Mouse (Mus musculus): ENCODE measurements around the gene Krtap5-5.
"Not testable (repeated sequence)": the region's sequence is repeated elsewhere in the genome, so short reads cannot be mapped to it uniquely, and the experiment has no call there.

Gene Krtap5-5

DNA sequence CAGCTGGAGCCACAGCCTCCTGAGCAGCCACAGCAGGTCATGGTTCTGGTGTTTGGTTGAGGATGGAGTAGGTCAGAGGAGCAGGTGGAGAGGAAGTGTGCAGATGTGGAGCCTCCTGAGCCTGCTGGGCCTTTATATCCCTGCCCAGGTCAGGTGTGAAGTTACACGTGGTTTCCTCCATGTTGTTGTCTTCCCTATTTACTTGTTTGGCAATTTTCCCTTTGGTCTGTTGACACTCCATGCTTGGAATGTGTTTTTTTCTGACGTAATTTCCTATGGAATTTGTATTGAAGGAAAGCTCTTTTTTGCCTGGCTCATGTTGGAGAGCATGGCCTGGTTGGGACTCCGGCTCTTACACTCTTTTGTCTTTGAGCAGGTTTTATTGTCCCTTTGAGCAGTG, at the start of gene Krtap5-5:
Gene Krtap5-5, minus strand, starts transcription at position 101 of the 400 bp plus-strand sequence.
- DNase-seq = not testable (repeated sequence)

DNA sequence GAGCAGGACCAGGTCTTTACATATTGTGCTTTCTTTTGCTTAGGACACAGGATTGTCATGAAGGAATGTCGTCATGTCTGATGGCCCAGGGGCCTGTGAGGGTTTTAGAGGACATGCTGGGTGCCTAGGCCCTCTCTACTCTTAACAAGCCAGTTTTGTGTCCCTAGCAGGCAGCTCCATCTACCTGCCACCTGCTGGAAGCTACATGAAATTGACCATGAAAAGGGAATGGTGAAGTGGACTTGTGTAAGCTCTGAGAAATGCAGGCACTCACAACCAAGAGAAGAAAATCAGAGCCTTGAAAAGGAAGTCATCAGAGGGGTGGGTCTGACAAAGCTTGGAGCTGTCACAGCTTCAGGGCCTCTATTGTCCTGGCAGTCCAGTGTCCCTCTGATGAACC, 49.5 kb upstream of the Krtap5-5 start:
- not testable (repeated sequence) for DNase-seq

DNA sequence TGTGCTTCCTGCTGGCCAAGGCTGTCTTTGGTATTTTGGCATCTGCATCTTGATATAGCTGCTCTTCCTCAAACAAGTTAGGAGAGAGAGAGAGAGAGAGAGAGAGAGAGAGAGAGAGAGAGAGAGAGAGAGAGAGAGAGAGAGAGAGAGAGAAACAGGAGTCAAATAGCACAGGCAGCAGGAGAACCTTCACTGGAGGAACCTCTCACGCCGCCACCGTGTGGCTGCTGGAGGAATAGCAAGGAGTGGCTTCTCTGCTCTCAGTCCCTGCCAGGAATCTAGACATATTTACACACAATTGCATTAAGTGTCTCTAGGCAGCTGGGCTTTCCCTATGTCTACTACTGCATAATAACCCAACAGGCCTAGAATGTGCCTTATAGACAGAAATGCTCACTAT, 48.4 kb upstream of the Krtap5-5 start:
- peak; percentile 84 for DNase-seq

DNA sequence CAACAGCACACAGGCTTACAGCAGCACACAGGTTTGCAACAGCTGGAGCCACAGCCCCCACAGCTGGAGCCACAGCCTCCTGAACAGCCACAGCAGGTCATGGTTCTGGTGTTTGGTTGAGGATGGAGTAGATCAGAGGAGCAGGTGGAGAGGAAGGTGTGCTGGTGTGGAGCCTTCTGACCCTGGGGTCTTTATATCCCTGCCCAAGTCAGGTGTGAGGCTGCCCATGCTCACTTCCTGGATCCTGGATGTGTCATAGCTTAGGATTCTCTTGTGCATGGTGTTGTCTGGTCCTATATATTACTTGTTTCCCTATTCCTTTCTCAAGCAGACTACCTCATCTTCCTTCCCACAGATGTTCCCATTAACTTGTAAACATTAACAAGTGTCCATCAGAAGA, 44.5 kb upstream of the Krtap5-5 start, which contains the start of gene Gm4559:
Gene Gm4559, minus strand, starts transcription at position 101 of the 400 bp plus-strand sequence.
- DNase-seq = not testable (repeated sequence)

DNA sequence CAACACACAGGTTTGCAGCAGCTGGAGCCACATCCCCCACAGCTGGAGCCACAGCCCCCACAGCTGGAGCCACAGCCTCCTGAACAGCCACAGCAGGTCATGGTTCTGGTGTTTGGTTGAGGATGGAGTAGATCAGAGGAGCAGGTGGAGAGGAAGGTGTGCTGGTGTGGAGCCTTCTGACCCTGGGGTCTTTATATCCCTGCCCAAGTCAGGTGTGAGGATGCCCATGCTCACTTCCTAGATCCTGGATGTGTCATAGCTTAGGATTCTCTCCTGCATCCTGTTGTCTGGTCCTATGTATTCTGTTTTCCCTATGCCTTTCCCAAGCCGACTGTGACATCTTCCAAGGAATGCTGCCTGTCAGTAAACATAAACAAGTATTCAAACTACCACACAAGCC, 28.5 kb upstream of the Krtap5-5 start, which contains the start of gene Gm2431:
Gene Gm2431, minus strand, starts transcription at position 101 of the 400 bp plus-strand sequence.
- not testable (repeated sequence) for DNase-seq

DNA sequence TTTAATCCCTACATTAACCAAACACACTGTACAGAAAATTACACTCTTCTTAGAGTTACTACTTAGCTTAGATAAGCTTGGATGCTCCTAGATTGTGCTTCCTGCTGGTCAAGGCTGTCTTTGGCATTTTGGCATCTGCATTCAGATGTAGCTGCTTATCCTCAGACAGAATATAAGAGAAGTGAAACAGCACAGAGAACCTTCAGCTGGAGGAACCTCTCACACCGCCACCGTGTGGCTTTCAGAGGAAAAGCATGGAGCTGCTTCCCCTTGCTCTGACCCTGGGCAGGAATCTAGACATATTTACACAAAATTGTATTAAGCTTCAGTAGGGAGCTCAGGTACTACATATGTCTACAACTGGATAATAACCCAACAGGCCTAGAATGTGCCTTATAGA, 25.7 kb upstream of the Krtap5-5 start:
- peak; percentile 49 for DNase-seq

DNA sequence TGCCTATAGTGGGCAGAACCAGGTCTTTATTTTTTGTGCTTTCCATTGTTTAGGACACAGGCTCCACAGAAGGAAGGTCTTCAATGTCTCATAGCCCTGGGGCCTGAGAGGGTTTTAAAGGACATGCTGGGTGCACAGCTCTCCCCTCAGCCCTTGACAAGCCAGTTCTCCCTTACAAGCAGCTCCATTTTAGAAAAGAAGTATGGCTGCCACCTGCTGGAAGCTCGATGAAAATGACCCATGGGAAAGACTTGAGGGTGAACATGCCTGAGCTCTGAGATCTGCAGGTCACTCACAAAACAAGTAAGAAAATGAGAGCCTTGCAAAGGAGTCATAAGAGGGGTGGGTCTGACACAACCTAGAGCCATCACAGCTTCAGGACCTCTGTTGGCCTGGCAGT, 20.1 kb upstream of the Krtap5-5 start:
- peak; percentile 42 for DNase-seq

DNA sequence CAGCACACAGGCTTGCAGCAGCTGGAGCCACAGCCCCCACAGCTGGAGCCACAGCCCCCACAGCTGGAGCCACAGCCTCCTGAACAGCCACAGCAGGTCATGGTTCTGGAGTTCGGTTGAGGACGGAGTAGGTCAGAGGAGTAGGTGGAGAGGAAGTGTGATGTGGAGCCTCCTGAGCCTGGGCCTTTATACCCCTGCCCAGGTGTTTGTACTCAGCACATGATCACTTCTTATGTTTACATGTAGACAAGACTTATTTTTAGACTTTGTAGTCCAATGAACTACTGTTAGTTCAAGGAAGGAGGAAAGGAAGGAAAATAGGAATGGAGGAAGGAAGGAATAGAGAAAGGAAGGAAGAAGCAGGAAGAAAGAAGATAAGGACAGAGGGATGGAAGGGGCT, 11.2 kb upstream of the Krtap5-5 start, which contains the start of gene Gm40460:
Gene Gm40460, minus strand, starts transcription at position 101 of the 400 bp plus-strand sequence.
- DNase-seq = no peak

DNA sequence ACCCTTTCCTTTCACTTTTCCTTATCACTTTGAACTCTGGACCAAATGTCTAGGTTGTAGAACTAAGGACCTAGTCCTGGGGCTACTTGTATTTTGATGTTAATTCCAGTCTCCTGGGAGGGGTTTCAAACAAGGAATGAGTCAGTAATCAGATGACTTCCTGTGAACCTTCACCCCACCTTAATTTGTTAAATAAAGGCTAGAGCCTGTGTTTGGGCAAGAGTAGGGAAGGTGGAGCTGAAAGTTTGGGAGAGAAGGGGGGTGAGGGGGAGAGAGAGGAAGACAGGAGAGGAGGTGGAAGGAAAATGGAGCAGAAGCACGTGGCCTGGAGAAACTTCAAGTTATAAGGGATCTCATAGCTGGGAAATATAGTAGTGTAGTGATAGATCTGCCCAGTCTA, 1.8 kb upstream of the Krtap5-5 start:
- no peak for DNase-seq

DNA sequence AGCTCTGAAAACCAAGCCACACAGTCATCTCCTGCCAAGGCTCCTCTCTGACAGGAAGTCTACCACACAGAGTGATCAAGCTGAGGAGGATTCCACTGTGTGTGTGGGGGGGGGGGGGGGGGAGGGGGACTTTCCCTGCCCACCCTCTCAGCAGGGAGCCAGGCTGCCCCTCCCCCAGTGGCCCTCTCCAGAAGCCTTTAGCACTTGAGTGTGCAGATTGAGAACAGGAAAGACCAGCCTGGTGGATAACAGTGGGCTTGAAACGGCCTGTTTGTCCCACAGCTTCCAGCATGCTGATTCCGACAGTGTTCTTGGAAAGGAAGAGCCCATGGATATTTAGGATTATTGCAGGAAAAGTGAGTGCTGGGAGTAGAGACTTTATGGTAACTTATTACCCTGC, 5.3 kb downstream of the Krtap5-5 start:
- DNase-seq = peak; percentile 15

DNA sequence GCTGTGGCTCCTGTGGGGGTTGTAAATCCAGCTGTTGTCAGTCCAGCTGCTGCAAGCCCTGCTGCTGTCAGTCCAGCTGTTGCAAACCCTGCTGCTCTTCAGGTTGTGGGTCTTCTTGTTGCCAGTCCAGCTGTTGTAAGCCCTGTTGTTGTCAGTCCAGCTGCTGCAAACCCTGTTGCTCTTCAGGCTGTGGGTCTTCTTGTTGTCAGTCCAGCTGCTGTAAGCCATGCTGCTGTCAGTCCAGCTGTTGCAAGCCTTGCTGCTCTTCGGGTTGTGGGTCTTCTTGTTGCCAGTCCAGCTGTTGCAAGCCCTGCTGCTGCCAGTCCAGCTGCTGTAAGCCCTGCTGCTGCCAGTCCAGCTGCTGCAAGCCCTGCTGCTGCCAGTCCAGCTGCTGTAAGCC, 17.6 kb downstream of the Krtap5-5 start:
- DNase-seq = not testable (repeated sequence)

DNA sequence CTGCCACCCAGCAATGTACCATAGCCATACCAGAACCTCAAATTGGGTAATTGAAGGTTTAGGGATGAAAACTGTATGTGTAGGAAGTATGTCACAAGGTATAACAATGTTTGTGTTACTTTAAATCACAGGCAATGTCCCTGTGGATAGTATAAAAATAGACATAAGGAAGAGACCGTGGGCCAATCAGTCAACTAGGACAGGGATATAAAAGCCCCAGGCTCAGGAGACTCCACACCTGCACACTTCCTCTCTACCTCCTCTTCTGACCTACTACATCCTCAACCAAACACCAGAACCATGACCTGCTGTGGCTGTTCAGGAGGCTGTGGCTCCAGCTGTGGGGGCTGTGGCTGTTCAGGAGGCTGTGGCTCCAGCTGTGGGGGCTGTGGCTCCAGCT, 18.2 kb downstream of the Krtap5-5 start, which contains the start of gene Gm7579:
Gene Gm7579, plus strand, starts transcription at position 301 of the 400 bp plus-strand sequence.
- DNase-seq = no peak

DNA sequence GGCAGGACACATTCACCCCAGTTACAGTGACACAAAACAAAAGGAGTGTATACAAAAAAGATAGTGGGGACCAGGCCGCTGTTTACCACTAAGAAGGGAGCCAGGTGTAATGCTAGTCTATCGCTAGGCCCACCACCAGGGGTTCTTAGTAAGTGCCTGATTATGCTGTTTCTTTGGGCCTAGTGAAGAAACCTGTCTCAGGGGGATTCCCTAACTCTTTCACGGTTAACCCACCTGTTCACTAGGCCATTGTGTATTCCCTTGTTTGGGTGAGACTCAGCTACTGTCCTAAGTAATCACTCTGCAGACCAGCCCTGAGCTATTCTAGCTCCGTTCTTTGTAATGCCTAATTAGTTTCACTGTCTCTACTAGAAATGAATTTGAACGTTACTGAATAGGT, 22.9 kb downstream of the Krtap5-5 start:
- DNase-seq = not testable (repeated sequence)

DNA sequence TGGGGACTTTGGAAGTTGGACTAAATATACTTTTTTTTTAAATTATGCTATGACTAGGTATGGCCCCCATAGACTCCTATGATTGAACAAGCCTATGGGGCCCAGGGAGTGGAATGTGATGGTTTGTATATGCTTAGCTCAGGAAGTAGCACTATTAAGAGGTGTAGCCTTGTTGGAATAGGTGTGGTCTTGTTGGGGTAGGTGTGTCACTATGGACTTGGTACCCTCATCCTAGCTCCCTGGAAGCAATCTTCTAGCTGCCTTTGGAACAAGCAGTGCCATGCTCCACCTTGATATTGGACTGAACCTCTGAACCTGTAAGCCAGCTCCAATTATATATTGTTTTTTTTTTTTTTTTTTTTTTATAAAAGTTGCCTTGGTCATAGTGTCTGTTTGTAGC, 24.3 kb downstream of the Krtap5-5 start:
- DNase-seq = no peak

DNA sequence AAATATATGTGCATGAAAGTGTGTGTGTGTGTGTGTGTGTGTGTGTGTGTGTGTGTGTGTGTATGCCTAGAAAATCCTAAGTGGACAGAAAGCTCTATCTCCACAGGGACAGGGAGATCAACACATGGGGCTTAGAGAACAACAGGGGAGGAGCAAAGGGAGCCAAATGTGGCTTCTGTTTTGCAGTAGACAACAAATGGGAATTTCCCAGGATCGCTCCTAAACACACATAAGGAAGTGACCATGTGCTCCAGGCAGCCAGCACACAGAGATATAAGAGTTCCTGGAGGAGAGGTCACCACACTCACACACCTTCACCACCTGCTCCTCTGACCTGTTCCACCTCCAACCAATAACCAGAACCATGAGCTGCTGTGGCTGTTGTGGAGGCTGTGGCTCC, 28.7 kb downstream of the Krtap5-5 start, which contains the start of gene Krtap5-3:
Gene Krtap5-3, plus strand, starts transcription at position 301 of the 400 bp plus-strand sequence.
- DNase-seq = no peak

DNA sequence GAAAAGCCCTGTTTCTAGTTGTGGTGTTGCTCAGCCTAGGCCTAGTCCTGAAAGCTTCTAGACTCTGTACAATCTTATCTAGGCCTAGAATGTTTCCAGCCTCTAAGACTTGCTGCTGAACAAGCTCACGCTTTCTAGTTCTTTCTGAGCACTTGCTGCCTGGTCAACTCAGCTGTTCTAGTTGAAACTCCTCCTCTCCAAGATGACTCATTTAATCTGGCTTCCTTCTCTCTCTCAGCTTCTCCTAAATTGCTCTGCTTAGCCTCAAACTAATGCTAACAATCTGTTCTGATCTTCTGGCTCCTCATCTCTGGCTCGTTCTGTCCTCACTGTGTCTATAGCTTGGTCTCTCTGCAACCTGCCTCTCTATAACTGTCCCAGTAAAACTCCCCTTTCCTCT, 31.0 kb downstream of the Krtap5-5 start:
- no peak for DNase-seq

DNA sequence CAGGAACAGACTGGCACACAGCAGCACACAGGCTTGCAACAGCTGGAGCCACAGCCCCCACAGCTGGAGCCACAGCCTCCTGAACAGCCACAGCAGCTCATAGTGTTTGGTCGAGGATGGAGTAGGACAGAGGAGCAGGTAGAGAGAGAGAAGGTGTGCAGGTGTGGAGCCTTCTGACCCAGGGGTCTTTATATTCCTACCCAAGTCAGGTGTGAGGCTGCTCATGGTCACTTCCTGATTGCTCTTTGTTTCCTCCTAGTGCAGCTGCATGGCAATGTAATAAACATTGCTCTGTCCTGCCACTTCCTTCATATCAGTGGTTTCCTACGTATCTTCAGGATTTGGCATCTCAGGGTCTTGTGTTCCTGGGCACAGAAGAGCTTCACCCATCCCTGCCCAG, 39.5 kb downstream of the Krtap5-5 start, which contains the start of gene Gm10153:
Gene Gm10153, minus strand, starts transcription at position 101 of the 400 bp plus-strand sequence.
- DNase-seq = no peak

DNA sequence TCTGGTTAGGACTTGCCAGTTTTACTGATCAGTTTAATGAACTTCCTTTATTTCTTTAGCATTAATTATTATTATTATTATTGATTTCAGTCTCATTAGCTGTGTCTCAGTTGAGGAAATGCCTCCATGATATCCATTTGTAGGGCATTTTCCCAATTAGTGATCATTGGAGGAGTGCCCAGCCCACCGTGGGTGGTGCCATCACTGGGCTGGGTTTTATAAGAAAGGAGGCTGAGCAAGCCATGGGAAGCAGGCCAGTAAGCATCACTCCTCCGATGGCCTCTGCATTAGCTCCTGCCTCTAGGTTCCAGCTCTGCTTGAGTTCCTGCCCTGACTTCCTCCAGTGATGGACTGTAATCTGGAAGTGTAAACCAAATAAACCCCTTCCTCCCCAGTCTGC, 41.6 kb downstream of the Krtap5-5 start:
- no peak for DNase-seq

DNA sequence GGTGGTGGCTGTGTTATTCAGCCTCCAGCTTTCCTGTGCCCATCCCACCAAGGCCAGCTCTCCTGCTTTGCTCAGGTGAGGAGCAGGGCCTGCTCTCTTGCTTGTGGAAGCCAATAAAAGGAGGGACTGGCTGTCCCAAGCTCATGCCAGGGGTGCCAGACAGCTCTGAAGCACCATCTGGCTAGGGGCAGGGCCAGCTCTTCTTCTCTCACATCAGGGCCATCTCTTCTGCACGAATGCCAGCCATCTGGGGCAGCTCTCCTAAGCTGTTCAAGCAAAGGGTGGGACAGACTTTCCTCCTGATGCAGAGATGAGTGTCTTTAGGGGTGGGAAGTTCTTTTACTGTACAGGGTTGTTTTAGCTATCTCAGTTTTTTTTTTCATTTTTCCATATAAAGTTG, 48.8 kb downstream of the Krtap5-5 start:
- no peak for DNase-seq

Data from thymus, postnatal 4 days (tissue).